Mouse (Mus musculus): ENCODE data around the gene Mboat1. TPM values are rescaled to one million over a fixed set of nuclear protein-coding genes. Genes with fewer than 3 reads are reported as not detected.

Gene Mboat1
- total RNA-seq (2015; ENCODE audit: low replicate concordance), result 5.6 TPM in 1 of 2 replicates, not detected in the other
- total RNA-seq (2017; ENCODE audit: low replicate concordance), result 0.84 and 2.3 TPM in 2 replicates

GRCm38 (mm10) chr13:30136243-30136922 is at the start of gene Mboat1:
Gene Mboat1, plus strand, starts transcription at chr13:30136489.
- ATAC-seq (replicated peaks; ENCODE audit: low FRiP score, poor library complexity, severe bottlenecking), result no peak

DNA sequence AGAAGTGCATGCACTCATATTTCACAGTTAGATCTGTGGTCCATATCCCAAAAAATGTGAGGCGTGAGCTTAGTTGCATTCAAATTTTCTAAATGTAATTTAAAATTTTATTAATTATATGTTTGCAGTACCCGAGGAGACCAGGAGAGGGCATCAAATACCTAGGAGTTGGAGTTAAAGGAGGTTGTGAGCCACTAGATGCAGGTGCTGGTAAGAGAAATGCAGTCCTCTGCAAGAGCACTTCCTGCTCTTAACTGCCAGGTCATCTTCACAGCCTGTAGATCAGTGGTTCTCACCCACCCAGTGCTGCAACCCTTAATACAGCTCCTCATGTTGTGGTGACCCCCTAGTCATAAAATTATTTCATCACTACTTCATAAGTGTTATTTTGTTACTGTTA is 43.2 kb upstream of the Mboat1 start:
- ATAC-seq (replicated peaks; ENCODE audit: low FRiP score, poor library complexity, severe bottlenecking), result no peak

DNA sequence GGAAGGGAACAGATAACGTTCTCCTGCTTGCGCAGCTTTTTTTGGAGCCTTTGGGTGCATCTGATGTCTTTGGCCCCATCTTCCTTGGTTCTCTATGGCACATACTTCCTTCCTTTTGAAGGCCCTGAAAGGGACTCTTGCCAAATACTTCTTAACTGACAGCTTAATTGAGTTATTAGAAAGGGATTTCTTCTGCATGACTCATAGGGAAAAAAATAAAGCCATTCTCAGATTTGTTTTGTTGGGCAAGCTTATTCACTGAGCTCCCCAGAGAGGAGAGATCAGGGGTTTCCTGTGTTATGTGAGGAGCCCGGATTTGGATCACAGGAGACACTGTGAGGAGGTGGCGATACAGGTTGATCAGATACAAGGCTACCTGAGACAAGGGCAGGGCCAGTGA is 40.4 kb upstream of the Mboat1 start:
- ATAC-seq (replicated peaks; ENCODE audit: low FRiP score, poor library complexity, severe bottlenecking), result no peak

DNA sequence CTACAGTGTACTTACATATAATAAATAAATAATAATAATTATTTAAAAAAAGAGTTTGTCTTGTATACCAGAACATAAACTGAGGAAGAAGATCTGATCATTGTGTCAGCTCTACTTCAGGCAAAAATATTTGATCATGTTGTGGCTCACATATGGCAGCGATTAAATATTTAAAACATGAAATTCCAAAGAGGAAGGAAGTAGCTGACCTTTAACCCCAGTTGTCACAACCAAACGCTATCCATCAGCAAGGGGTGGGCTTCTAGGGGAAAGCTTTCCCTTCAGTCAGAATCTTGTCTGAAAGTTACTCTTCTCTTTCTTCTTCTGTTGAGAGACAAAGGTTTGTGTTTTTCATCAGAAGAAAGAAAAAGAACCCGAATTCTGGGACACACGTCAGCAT is 39.8 kb upstream of the Mboat1 start:
- no peak for ATAC-seq (replicated peaks; ENCODE audit: low FRiP score, poor library complexity, severe bottlenecking)

DNA sequence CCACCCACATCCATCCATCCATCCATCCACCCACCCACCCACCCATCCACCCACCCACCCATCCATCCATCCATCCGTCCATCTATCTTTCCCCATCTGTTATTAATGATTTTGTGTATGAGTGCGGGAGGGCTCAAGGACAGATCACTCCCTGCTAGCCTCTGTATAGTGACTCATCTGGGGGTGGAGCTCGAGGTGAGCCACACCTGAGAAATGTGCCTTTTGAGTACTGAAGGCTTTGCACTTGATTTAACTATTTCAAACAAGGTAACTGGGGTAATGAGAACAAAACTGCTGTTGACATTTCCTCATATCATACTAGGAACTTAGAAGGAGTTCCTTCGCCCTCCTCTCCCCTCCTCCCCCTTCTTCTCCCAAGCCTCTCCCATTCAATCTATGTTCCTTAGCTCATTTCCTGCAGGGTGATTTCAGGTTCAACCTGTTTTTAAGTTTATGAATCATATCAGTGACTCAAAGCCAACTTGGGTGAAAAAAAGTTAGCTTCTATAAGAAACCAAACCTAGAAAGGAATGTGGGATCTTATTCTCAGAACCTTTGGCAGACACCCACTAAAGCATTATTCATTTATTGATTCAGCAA is 27.2 kb upstream of the Mboat1 start:
- no peak for ATAC-seq (replicated peaks; ENCODE audit: low FRiP score, poor library complexity, severe bottlenecking)

DNA sequence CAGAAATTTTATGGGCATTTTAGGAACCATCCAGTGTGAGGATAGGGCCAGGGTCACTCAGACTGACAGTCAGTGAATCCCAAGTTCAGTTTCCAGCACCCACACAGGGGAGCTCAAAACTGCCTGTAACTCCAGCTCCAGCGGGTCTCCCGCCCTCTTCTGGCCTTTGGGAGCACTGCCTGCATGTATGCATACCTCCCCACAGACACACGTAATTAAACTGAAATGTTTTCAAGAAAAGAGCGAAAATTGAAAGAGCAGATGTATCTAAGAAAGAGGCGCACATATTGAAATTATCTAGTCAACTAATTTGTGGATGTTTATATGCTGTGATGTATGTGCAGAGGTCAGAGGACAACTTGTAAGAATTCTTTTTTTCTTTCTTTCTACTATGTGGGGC is 20.5 kb upstream of the Mboat1 start:
- ATAC-seq (replicated peaks; ENCODE audit: low FRiP score, poor library complexity, severe bottlenecking), result no peak

DNA sequence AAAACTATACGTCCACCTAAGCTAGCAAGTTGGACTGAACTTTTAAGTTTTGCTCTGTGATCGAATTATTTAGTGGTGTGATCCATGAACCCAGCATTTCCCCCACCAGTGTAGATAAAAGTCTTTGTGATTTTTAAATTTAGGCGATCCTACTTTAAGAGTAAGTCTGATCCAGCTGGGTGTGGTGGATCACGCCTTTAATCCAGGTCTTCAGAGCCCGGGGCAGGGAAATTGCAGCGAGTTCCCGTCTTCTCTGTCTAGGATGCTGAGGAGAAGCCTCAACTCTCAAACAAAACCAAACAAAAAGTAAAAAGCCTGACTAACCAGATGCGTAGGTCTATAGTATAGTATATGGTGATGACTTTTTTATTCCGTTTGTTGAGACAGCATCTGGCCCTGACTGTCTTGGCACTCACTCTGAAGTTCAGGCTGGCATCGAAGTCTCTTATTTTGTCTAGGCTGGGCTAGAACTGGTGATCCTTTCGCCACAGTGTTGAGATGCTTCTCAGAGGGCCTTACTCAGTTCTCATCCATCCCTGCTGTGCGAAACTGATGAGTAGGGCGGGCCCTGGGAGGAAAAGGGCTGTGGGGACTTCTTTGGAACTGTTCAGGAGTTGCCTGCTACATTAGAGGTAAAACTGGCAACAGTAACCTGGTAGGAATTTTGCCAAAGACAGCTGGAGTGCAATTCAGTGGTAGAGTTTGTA is 787 bp downstream of the Mboat1 start:
- no peak for ATAC-seq (replicated peaks; ENCODE audit: low FRiP score, poor library complexity, severe bottlenecking)

DNA sequence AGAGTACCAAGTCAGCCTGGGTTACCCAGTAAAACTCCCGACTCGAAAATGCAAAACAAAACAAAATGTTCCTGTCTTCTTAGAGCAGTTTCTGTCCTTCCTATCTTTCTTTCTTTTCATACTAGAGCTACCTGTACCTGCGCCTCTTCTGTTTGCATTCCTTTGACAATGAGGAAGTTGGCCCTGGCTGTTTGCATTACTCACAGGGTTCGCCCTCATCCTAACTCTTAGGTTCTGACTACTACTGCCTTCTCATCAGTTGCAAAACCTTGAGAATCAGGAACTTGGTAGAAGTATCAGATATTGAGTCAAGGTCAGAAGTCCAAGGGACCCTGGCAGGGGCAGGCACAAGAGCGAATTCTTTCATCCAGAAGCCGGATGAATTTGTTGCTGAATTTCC is 1.7 kb downstream of the Mboat1 start:
- no peak for ATAC-seq (replicated peaks; ENCODE audit: low FRiP score, poor library complexity, severe bottlenecking)

DNA sequence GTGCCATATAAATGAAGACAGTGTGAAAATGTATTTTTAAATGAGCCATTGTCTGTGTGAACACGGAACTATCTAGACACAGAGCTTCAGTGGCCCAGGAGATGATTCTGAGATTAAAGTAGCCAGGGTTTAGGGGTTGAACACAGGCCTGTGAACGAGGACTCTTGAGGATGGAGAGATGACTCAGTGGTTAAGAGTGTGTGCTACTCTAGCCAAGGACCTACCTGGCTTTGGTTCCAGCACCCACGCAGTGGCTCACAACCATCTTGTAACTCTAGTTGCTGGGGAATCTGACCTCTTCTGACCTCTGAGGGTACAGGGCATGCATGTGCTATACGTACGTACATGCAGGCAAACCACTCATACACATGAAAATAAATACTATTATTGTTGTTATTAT is 3.9 kb downstream of the Mboat1 start:
- ATAC-seq (replicated peaks; ENCODE audit: low FRiP score, poor library complexity, severe bottlenecking), result no peak

DNA sequence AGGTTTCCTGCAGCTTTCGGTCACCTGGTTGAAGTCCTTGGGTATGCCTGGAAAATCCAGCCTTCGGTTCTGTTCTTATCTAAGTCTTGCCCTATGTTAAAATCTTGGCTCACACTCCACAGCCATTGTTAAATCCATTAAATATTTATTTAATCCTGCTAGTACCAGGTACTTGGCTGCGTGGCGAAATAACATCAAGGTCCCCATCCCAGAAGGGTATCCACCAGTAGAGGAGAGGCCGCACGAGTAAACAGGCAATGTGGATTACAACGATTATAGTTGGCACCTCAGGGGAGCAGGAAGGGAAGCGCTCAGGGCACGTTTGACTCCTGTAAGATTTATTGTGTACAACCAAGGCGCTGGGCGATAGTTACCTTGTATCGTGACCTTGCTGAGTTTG is 4.4 kb downstream of the Mboat1 start:
- no peak for ATAC-seq (replicated peaks; ENCODE audit: low FRiP score, poor library complexity, severe bottlenecking)

DNA sequence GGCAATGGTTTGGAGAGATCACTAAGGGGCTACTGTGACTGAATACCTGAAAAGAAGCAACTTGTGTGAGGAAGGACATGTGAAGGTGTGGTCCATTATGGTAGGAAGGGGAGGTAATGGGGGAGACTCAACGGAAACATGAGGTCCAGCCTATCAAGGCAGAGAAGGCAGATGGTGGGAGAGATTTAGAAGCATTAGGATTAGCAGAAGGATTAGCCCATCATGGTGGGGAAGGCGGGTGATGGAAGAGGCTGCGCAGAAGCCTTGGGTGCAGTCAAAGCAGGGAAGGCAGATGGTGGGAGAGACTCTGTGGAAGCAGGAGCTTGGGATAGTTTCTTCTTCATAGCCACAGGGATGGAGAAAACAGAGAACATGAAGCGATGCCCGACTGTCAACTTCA is 5.7 kb downstream of the Mboat1 start:
- no peak; the same call in 1 of the 2 replicates for ATAC-seq (replicated peaks; ENCODE audit: low FRiP score, poor library complexity, severe bottlenecking)

DNA sequence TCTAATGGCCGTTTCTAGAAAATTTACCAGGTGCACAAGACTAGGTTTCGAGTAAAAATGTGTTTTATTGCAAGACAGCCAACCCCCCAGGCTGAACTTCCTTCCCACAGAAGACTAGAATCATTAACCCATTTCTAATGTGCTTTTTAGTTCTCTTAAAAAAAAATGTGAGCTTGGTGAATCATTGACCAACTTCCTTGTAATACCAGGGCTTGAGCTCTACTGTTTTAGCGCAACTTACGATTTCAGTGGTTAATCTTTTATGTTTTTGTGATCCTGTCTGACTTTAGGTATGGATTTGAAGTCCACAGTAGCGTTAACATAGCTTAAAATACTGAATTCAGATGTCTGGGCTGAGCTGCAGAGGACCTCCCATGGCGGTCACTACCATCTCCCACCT is 10.2 kb downstream of the Mboat1 start:
- no peak for ATAC-seq (replicated peaks; ENCODE audit: low FRiP score, poor library complexity, severe bottlenecking)

DNA sequence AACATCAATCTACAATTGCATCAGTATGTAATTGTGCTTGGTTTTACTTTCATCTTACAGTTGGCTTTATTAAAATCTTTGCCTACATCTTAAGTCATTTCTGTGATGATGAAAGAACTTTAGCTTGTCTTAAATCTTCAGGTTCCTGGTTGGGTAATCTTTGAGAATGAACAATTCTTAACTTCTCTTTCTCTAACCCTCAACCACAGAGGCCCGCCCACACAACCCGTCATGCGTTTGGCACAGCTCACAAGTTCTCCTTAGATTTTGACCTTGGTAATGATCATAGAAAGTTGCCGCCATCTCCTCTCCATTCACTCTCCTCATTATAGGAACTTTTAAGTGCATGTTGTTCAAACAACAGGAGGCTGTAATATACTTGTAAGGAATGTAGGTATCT is 18.0 kb downstream of the Mboat1 start:
- no peak for ATAC-seq (replicated peaks; ENCODE audit: low FRiP score, poor library complexity, severe bottlenecking)

GRCm38 (mm10) chr13:30159626-30160025 is 23.3 kb downstream of the Mboat1 start:
- no peak for ATAC-seq (replicated peaks; ENCODE audit: low FRiP score, poor library complexity, severe bottlenecking)

DNA sequence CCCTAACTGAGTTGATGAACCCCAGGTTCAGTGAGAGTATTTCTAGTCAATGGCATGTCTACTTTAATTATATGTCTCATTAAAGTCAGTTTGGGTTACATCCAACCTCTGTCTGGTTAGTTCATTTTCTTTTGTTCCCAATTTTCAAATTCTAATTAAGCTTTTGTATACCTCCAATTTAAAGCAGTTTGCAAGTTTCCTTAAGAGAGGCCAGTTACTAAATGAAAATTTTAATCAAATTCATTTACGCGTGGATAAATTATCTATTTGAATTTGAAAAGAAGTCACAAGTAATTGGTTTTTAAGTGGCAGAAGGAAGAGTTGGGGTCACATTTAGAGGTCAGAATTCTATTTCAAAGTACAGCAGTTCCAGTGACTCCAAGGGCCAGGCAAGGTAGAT is 27.2 kb downstream of the Mboat1 start:
- no peak for ATAC-seq (replicated peaks; ENCODE audit: low FRiP score, poor library complexity, severe bottlenecking)

DNA sequence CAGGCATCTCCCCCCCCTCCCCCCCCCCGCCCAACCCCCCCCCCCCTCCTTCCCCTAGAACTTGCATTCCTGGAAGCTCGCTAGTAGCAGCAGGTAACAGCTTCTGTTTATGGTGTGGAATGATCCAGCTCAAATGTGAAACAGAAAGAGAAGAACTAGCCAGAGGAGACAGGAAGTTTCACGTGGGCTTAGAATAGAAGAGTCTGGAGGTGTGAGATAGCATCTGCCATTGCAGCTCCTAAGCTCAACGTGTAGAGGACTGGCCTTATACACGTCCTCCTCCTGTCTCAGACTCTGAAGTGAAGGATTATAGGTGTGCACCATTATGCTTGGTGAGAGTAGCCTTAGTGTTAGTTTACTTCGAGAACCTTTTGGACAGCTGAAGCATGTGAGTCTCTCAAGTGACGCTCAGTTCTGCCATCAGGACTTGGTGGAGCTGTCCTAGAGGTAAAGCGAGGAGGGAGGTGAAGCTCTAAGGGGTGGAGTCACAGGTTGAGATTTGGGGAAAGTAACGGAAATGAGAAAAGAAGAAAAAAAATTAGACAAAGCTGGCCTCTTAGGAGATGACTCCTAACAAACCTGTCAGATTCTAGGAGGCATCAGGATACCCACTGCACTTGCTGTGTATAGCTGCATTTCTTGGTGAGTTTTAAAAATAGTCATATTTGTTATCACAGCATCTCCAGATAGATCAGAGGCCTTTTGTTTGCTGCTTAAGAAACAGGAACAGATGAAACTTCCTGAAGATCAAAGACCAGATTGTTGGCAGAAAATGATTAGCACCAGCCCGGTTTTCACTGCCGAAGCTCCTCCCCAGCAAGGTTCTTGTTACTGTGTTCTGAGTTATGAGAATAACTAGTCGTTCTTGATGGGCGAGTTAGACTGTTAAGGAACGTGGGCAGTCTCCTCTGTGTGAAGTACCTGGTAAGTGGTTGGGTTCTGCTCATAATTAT is 30.1 kb downstream of the Mboat1 start:
- ATAC-seq (replicated peaks; ENCODE audit: low FRiP score, poor library complexity, severe bottlenecking), result no peak

GRCm38 (mm10) chr13:30167499-30167898 is 31.2 kb downstream of the Mboat1 start:
- ATAC-seq (replicated peaks; ENCODE audit: low FRiP score, poor library complexity, severe bottlenecking), result no peak

GRCm38 (mm10) chr13:30168803-30169202 is 32.5 kb downstream of the Mboat1 start:
- no peak for ATAC-seq (replicated peaks; ENCODE audit: low FRiP score, poor library complexity, severe bottlenecking)

GRCm38 (mm10) chr13:30170061-30170460 is 33.8 kb downstream of the Mboat1 start:
- no peak for ATAC-seq (replicated peaks; ENCODE audit: low FRiP score, poor library complexity, severe bottlenecking)

GRCm38 (mm10) chr13:30174586-30174985 is 38.3 kb downstream of the Mboat1 start:
- no peak for ATAC-seq (replicated peaks; ENCODE audit: low FRiP score, poor library complexity, severe bottlenecking)
